Mouse (Mus musculus) kidney, adult 11 months (tissue): Measurements from ENCODE around the gene Acsl6.

Experiments
- DNase-seq: peaks from one replicate; pipeline ENCODE4 v3.0.0; 2022

Acsl6 gene

DNA sequence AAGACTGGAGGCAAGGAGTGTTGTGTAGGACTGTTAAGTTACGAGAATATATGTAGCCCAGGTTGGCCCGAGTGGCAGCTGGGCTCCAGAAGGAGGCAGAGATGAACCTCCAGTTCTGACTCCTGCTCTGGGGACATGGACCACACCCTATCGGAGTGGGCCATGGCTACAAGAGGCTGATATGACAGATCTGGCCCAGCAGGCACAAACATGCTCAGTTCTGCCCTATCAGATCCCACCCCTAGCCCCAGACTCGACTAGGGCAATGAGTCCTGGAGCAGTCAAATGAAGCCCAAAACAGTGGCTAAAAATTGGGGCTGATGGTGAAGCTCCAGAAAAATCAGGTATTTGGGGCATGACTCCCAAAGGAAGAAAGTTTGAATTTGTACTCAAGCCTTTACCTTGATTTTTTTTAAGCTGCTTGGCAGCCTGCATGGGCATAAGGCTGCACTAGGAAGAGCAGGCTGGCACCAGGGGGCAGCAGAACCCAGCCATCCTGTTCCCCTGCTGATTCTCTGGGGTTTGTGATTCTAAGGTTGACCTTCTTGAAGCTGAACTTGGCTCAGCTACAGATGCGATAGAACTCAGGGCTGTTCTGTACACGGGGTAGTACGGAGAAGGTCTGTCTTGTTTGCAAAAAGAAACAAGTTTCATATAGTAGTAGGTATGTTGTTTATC is 3.7 kb downstream of the Acsl6 start:
- peak; percentile 23 for DNase-seq

DNA sequence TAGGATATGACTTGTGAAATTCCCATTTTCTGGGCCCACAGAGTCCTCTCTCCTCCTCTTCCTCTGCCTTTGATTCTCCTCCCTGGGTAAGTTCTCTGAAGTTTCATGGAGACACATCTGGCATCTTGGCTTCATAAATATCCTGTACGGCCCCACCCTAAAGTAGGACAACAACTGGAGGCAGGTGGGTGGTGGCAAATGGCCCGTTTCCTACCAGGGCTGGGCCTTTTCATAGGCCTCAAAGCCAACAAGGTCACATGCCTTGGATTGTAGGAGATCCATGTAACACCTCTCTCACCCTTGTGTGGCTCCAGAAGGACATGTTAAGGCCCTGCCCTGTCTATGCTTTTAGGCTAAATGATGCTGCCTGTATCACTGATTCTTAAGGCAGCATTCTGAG is 7.0 kb downstream of the Acsl6 start:
- DNase-seq: no peak

DNA sequence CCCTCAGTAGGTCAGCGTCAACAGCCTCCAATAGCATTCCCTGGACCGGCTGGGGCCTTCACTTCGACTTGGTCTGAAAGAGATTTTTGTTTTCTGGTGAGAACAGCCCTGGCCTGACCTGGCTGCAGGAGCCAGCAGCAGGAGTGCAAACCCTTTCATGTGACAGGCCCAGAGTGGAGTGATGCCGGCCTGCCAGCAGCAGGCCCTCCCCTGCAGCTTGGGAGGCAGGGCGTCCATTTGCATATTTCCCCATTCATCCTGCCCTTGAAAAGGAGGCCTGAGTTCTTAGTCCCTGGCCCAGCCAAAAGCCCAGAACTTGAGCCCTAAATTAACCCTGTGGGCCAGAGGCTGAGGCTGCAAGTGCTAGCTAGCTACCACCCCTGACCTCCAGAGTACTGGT is 8.4 kb downstream of the Acsl6 start:
- DNase-seq: peak; percentile 41

DNA sequence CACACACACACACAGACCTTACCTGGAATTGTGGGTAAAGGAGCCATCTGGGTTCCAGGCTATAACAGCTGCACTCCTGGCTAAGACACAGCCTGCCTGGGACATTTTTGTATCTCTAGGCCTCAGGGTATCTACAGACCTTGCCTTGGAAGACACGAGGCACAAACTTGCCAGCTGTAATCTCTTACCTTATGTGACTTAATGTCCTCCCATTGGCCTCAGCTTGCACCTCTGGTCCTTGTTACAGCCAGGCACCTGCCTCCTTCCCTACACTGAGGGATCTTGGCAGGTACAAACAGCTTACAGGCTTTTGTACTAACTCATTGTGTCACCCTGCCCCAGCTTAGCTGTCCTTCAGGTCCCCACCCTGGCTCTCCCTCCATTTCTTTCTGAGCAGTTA is 9.0 kb downstream of the Acsl6 start:
- DNase-seq: no peak

DNA sequence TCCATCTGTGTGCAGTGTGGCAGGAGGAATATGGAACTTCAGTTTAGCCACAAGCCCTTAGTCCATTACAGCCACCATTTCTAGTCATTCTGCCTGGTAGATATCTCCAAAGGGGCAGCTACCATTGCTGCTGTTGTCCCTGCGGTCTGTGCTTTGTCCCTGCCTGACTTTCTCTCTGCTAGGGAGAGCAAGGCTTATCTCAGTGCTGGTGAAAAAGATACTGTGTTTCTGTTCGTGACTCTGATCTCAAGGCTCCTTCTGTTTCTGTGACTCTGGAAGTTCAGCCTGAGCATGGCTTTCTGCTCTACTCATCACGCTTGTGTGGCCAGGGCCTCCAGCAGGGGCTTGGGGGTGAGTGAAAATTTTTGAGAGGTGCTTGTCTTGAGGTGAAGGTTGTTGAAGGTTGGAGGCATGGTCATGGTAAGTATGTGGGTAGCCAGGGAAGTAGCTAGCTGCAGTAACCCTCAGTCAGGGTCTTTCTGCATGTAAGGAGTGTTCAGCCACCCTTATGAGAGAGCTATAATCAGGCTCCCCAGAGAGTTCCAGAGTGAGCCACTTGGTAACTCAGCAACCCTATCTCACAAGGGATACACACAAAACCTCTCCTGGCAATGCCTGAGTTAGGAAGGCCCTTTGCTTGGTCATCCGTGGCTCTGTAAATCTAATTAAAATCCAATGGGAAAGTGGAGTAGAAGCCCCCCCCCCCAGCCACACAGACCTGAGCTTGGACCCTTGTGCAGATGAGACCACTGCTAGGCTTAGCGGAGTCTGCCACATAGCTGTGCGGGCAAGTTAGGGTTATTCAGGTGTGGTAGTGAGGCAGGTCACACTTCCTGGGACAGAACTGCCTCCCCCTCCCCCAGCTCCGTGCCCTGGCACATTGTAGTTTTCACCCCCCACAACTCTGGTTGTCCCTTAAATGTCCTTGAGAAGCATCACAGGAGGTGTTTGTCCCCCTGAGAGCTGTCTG is 10.1 kb downstream of the Acsl6 start:
- no peak for DNase-seq

DNA sequence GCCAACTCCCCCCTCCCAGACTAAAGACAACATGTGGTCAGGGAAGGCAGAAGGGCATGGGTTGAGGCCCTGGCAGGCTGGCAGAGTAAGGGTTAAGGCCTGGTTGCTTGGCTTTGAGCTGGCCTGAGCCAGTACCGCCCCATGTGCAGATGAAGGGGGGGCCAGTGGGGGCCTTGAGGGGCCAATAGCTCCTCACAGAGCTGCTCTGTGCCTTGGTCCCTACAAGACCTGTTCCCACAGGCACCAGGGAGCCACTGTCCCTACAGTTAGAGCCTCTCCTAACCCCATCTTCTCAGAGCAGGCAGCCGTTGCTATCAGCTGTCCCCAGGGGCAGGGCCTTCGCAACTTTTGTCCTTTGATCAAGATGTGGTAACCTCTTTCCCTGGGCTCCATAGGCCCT is 11.1 kb downstream of the Acsl6 start:
- DNase-seq: no peak

DNA sequence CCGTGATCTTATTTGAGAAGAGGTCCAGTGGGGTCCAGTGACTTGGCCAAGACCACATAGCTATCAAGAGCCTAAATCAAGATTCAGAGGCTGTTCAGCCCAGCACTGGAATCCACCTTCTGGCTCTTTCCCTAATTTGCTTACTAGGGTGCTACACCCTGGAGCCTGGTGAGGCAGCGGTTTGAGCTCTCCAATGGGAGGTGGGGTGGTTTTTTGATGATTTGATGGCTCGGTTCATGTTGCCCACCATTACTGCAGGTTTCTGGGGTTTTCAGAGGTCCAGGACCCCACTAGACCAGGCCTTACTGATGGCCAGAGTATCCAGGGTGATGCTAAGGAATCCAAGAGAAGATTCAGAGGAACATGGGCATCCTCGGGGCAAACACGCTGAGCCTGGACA is 11.7 kb downstream of the Acsl6 start:
- no peak for DNase-seq

DNA sequence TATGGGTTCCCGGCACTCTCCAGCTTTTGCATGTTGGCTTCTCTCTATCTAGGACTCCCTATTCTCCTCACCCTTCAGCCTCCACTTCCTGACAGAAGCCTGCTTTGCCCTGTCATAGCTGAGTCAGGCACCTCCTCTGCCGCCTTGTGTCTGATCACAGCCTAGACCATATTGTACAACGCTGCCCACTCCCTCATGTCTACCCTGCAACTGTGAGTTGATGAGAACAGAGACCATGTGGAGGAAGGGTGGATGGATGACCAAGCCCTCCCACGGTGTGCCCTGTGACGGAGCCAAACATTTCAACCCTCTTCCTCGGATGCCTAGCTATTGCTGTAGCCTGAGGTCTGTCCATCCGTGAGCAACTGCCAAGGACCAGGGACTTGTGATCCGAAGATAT is 13.8 kb downstream of the Acsl6 start:
- DNase-seq: no peak

DNA sequence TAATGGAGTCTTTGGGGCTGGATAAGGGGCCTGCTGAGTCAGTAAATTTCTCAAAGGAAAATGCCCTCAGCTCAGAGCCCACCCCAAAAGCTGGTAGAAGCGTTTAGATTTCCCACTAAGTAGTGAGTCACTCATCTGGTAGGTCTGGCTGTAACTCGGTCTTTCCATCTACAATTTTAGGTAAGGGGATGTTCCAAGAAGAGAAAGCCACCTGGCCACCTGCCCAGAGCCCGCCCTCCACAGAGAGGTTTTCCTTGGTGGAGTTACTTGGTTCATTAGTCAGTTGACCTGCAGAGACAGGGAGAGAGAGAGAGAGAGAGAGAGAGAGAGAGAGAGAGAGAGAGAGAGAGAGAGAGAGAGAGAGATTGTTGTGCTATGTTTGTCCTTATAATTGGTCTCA is 14.2 kb downstream of the Acsl6 start:
- no peak for DNase-seq

DNA sequence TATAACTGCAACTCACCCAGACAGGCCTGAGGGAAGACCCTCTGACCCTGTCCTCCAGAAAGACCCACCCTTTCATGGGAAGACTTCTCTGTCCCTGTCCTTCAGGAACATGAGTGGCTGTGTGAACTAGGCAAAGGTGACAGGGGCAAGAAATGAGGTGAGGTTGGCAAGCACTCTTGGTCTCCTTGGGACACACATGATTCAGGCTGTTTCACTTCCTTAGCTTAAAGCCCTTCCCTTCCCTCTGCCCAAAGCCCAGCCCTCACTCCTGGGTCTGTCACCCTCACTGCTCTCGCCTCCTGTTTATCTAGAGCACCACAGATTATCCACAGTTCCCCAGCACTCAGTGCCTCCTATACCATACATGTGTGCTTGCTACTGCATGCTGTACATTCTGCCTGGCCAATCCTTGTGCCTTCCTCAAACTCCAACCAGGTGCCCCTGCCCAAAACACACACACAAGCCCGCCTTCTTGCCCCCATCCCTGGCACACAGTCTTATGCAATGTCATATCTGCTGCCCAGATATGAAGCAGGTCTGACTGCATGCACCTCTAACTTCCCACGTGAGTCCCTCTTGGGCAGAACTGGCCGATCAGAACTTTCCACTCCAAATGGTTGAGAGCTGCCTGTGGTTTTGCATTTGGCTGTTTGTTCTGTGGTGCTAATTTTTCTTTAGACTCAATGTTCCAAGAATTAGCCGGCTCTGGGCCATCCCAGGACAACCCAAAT is 18.4 kb downstream of the Acsl6 start:
- DNase-seq: no peak

DNA sequence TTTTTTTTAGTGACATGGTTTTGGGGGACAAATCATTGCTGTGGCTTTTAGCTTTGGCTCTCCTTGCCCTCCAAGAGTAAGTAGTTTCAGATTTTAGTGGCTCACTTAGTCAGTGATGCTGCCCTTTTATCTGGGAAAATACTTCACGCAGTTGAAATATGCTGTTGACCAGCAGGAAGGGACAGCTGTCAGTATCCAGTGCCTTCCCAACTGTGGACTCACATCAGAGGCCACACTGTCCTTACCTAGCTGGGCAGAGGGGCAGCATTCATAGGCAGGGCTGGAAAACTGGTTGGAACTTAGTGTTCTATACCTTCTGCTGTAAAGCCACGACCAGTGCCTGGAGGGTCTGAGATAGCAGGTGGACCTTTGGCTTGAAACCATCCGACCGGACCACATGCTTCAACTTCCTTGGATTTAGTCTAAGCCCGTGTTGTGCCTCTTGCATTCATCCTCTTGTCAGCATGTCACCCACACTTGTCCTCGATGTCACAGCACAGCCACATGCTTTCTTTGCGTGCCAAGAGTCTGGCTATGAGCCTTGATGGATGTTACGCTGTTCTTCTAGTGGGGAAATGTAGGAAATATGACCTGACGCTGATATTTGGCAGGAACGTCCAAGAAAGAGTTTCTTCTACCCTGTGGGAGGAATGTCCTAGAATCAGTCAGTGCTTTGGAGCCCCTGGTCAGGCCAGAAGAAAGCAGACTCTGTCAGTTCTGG is 28.0 kb downstream of the Acsl6 start:
- DNase-seq: no peak

DNA sequence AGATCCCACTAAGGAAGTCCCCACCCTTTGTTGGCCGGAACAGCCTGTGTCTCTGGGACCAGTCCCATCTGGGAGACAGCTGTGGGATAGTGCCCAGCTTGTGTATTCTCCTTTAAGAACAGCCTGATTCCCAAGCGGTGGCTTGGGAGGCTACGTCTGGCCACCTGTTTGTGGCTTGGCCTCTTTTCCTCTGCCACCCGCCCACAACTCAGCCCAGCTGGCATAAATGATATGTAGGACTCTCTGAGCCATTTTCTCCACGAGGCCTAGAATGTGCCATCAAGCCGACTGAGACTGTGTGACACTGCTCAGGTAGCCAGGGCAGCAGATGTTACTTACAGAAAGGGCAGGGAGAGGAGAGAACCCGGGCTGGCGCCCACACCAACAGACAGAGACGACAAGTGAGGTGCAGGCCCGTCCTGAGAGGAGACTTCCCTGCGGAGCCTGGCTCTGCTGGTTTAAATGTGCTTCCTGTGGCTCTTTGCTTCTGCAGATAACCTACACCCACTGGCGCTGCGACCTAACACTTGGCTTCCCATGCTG is 32.6 kb downstream of the Acsl6 start:
- no peak for DNase-seq

DNA sequence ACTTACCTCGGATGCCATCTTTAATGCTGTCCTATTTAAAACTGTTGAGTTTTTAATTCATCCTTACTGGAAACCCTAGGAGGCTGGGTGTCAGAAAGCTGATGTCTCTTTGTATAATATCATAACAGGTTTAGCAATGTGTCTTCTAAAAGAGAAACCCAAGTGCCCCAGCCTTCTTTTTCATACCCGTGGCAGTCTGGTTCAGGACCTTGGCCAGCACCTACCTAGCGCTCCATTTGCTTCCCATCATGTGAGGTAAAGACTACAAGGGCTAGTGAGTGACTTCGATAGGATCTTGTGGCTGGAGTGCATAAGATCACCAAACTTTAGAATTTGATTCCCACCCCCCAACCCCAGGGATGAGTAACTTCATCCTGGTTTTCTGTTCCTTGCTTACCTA is 40.1 kb downstream of the Acsl6 start:
- no peak for DNase-seq

DNA sequence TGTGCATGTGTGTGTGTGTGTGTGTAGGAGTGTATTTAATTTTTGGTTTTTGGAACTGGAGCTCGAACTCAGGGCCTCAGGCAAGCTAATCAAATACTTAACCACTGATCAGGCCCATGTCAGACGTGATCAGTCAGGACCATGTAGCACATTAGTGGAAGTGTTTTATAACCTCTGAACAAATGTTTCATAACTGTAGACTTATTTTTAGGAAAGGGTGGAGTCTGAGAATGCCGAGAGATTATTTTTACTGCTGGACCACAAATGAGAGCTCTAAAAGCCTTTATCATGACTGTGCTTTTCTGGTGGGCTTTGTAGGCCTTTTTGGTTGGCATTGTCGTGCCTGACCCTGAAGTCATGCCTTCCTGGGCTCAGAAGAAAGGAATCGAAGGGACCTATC is 48.1 kb downstream of the Acsl6 start:
- no peak for DNase-seq

DNA sequence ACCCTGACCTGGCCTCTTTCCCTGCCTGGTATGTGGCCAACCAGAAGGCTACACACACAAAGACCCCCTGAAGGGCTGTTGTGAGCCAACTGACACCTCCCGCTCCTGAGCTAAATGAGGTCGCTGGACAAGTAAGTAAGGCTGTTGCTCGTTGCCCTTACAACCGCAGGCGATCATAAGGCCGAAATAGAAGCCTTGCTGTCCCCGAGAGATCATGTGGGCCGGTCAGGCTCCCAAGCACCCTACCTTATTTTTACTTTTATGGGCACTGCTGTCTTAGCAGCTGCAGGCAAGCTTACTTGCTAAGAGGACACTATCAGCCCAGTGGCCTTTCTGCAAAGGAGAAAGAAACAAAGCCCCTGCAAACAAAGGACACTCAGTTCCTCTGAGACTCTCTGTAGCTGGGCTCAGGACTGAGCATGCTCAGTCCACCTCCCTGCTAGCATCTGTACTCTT is 49.6 kb downstream of the Acsl6 start:
- DNase-seq: no peak

DNA sequence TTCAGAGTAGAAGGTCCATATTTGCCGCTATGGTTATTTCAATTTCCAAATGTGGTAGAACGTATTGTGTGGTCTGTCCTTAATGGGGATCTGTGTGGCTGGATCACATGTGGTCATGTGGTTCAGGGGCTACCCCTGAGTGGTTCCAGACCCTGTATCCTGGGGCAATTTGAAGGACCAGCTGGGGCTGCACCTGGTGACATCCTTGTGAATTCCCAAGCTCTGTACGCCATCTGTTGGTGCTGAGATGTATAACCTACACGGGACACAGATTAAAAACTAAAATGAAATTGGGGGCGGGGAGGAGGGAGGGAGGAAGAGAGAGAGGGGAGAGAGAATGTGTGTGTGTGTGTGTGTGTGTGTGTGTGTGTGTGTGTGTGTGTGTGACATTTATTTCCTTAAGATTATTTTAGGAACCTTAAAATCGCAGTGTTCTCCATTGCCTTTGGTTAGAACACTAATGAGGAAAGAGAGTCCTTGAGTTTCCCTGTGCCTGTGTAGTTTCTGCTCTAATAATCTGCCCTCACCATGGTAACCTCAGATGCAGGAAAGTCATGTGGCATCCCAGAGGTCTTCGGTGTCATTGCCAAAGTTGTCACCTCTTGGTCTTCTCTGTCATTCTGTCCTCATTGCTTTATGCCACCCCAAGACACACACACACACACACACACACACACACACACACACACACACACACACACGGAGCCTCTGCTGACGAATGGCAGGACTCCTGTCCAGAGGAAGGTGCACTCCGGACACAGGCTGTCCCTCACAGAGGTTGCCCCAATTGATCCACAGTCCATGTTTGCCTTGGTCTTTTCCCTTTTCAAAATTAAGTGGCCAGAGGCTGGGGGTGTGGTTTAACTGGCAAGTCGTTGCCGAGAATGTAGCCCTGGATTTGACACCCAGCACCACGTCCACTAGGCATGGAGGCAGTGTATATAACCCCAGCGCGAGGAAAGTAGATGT is 51.3 kb downstream of the Acsl6 start:
- DNase-seq: peak; percentile 9

DNA sequence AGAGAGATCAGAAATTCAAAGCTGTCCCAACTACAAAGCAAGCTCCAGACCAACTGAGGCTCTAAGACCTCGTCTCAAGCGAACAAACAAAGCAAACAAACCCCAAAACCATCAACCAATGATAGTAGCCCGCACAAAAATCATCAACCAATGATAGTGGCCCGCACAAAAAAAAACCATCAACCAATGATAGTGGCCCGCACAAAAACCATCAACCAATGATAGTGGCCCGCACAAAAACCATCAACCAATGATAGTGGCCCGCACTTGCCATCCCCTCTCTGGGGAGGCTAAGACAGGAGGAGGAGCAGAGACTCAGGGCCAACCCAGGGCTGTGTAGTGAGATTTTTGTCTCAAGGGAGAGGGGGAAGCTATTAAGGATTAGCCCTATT is 52.0 kb downstream of the Acsl6 start:
- DNase-seq: no peak

DNA sequence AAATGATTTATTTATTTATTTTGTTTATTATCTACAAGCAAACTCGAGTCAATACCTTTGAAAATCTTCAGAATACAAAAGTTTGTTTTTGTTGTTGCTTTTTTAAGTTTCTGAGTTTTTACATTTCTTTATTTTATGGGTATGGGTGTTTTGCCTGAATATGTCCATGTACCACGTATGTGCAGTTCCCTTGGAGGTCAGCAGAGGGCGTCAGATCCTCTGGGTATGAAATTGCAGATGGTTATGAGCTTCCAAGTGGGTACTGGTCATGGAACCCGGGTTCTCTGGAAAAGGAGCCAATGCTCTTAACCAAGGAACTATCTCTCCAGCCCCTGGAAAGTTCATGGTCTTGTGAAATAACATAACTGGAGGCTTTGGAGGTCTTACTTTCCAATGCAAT is 53.1 kb downstream of the Acsl6 start:
- no peak for DNase-seq

DNA sequence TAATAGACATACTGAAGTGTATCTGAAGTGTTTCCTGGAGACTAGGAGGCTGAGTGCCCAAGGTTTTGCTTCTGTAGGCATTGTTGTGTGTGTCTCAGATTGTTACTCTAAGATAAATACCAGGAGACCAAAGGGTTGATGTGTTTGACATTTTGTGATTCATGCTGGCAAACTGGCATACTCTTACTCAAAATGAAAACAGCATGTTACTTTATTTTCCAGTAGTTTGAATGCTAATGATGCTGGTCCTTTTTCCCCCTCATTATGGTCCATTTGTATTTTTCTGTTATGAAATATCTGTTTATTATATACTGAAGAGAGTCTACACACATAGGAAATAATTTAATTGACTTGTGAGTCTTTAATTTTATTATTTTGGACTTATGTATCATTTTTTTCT is 69.0 kb downstream of the Acsl6 start:
- no peak for DNase-seq

DNA sequence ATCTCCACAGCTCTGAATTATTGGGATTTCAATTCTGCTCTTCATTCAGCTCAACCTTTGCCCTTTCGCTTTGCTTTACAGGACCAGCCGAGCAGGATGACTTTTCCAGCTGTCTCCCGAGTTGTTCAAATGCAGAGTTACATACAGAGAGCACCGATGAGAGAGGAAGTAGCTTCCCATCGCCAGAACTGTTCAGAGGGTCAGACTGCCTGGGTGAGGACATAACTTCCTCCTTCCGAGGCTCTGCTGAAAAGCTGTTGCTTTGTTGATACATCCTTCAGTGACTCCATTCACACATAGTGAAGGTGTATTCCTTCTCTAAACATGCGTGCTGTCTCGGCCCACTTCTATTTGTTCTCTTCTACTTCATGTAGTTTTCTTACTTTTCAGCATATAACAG is 86.8 kb downstream of the Acsl6 start:
- no peak for DNase-seq

DNA sequence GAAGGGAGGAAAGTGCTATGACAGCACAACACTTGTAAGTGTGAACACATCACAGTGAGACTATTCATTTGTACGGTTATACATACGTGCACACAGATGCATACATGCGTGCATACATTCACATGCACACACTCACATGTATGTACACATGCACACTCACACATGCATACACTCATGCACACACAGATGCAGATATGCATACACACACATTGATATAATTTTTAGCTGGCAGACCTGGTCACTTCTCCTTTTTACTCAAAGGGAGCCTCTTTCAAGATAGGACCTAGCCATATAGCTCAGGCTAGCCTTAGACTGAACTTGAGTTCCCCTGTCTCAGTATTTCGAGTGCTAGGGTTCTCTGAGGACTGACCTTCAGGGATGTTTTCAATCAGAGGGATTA is 87.7 kb downstream of the Acsl6 start:
- DNase-seq: no peak
